Mouse (Mus musculus): ENCODE results near the gene Gstt4. TPM values are rescaled to one million over a fixed set of nuclear protein-coding genes. Genes with fewer than 3 reads are reported as not detected.

The Gstt4 gene
- total and polyA plus RNA-seq, 3 experiments = not detected

GRCm38 (mm10) chr10:75839092-75839491 lies 16.7 kb upstream of the Gstt4 start:
- Histone ChIP-seq H3K27me3 (ENCODE audit: insufficient read depth, low read length) (peaks cover 23% of the 10 kb centered on the region), H3K9me3 (replicated peaks) (no peaks in the 10 kb centered on the region), H3K36me3 (replicated peaks) (no peaks in the 10 kb centered on the region), H3K4me3 (ENCODE audit: low read depth, low read length) (no peak overlapping the region), H3K4me1 (ENCODE audit: insufficient read depth, low read depth, low read length) (peaks cover 37% of the 10 kb centered on the region)
- ATAC-seq (ENCODE audit: extremely low read depth, insufficient number of reproducible peaks, low FRiP score, poor library complexity, severe bottlenecking) = no peak
- no peak for DNase-seq (ENCODE audit: low spot score)
- TF ChIP-seq GATA1 (IDR thresholded peaks at IDR 0.05; ENCODE audit: borderline replicate concordance, low read length) (no peak), GATA2 (IDR thresholded peaks at IDR 0.05; ENCODE audit: borderline replicate concordance, low read depth, low read length) (no peak), CTCF (IDR thresholded peaks at IDR 0.05; ENCODE audit: low read depth, low read length) (no peak), TAL1 (conservative IDR thresholded peaks at IDR 0.05; ENCODE audit: low read depth, low read length) (no peak), POLR2AphosphoS5 (IDR thresholded peaks at IDR 0.05; ENCODE audit: insufficient replicate concordance, low read depth, low read length) (no peak)

- TF ChIP-seq TAL1 (conservative IDR thresholded peaks at IDR 0.05; ENCODE audit: low read depth, low read length) (no peak), POLR2AphosphoS5 (IDR thresholded peaks at IDR 0.05; ENCODE audit: insufficient replicate concordance, low read depth, low read length) (no peak), CTCF (IDR thresholded peaks at IDR 0.05; ENCODE audit: low read depth, low read length) (no peak), GATA1 (IDR thresholded peaks at IDR 0.05; ENCODE audit: borderline replicate concordance, low read length) (no peak)
- peak; percentile 64 for DNase-seq (ENCODE audit: low spot score)
- Histone ChIP-seq H3K4me1 (ENCODE audit: insufficient read depth, low read depth, low read length) (peaks cover 51% of the 10 kb centered on the region), H3K36me3 (replicated peaks) (peaks cover 4% of the 10 kb centered on the region), H3K9me3 (replicated peaks) (no peaks in the 10 kb centered on the region), H3K4me3 (ENCODE audit: low read depth, low read length) (peak within 1 kb of the TSS; percentile 68), H3K27me3 (ENCODE audit: insufficient read depth, low read length) (peaks cover 14% of the 10 kb centered on the region; the same call in 1 of the 2 replicates)
- ATAC-seq (ENCODE audit: extremely low read depth, insufficient number of reproducible peaks, low FRiP score, poor library complexity, severe bottlenecking) = peak; percentile 75
Measured at GRCm38 (mm10) chr10:75837248-75837759, 15.0 kb upstream of the Gstt4 start, which contains the start of gene Gstt2. Gstt2 (minus strand) TSS chr10:75837424.

GRCm38 (mm10) chr10:75835761-75836531 lies 13.6 kb upstream of the Gstt4 start:
- no peak for ATAC-seq (ENCODE audit: extremely low read depth, insufficient number of reproducible peaks, low FRiP score, poor library complexity, severe bottlenecking)

GRCm38 (mm10) chr10:75835307-75835706 lies 13.0 kb upstream of the Gstt4 start:
- H3K27me3 ChIP-seq (ENCODE audit: insufficient read depth, low read length) = peaks cover 9% of the 10 kb centered on the region; the same call in 1 of the 2 replicates
- no peak for TF ChIP-seq POLR2AphosphoS5 (IDR thresholded peaks at IDR 0.05; ENCODE audit: insufficient replicate concordance, low read depth, low read length)
- no peak for TF ChIP-seq CTCF (IDR thresholded peaks at IDR 0.05; ENCODE audit: low read depth, low read length)
- no peak for TF ChIP-seq TAL1 (conservative IDR thresholded peaks at IDR 0.05; ENCODE audit: low read depth, low read length)
- TF ChIP-seq GATA1 (IDR thresholded peaks at IDR 0.05; ENCODE audit: borderline replicate concordance, low read length) = no peak
- TF ChIP-seq GATA2 (IDR thresholded peaks at IDR 0.05; ENCODE audit: borderline replicate concordance, low read depth, low read length) = no peak
- peaks cover 10% of the 10 kb centered on the region for H3K36me3 ChIP-seq (replicated peaks)
- no peaks in the 10 kb centered on the region for H3K9me3 ChIP-seq (replicated peaks)
- H3K4me1 ChIP-seq (ENCODE audit: insufficient read depth, low read depth, low read length) = peaks cover 56% of the 10 kb centered on the region
- H3K4me3 ChIP-seq (ENCODE audit: low read depth, low read length) = peak overlapping the region; percentile 74
- ATAC-seq (ENCODE audit: extremely low read depth, insufficient number of reproducible peaks, low FRiP score, poor library complexity, severe bottlenecking) (peak; percentile 64), DNase-seq (ENCODE audit: low spot score) (peak; percentile 84)

More at GRCm38 (mm10) chr10:75835761-75836531, 13.6 kb upstream of the Gstt4 start:
- Histone ChIP-seq H3K4me3 (ENCODE audit: low read depth, low read length) (peak overlapping the region; percentile 74; the same call in 1 of the 2 replicates), H3K36me3 (replicated peaks) (peaks cover 10% of the 10 kb centered on the region), H3K27me3 (ENCODE audit: insufficient read depth, low read length) (peaks cover 12% of the 10 kb centered on the region; the same call in 1 of the 2 replicates), H3K9me3 (replicated peaks) (no peaks in the 10 kb centered on the region), H3K4me1 (ENCODE audit: insufficient read depth, low read depth, low read length) (peaks cover 56% of the 10 kb centered on the region)
- DNase-seq (ENCODE audit: low spot score) = no peak
- TF ChIP-seq TAL1 (conservative IDR thresholded peaks at IDR 0.05; ENCODE audit: low read depth, low read length) (no peak), GATA1 (IDR thresholded peaks at IDR 0.05; ENCODE audit: borderline replicate concordance, low read length) (no peak), CTCF (IDR thresholded peaks at IDR 0.05; ENCODE audit: low read depth, low read length) (no peak), POLR2AphosphoS5 (IDR thresholded peaks at IDR 0.05; ENCODE audit: insufficient replicate concordance, low read depth, low read length) (no peak), GATA2 (IDR thresholded peaks at IDR 0.05; ENCODE audit: borderline replicate concordance, low read depth, low read length) (no peak)

- H3K36me3 ChIP-seq (replicated peaks) = peaks cover 10% of the 10 kb centered on the region
- H3K4me3 ChIP-seq (ENCODE audit: low read depth, low read length) = peak overlapping the region; percentile 74
- peaks cover 8% of the 10 kb centered on the region; the same call in 1 of the 2 replicates for H3K27me3 ChIP-seq (ENCODE audit: insufficient read depth, low read length)
- no peak for ATAC-seq (ENCODE audit: extremely low read depth, insufficient number of reproducible peaks, low FRiP score, poor library complexity, severe bottlenecking)
- H3K4me1 ChIP-seq (ENCODE audit: insufficient read depth, low read depth, low read length) = peaks cover 56% of the 10 kb centered on the region
- DNase-seq (ENCODE audit: low spot score) = no peak
- no peak for TF ChIP-seq GATA2 (IDR thresholded peaks at IDR 0.05; ENCODE audit: borderline replicate concordance, low read depth, low read length)
- TF ChIP-seq GATA1 (IDR thresholded peaks at IDR 0.05; ENCODE audit: borderline replicate concordance, low read length) = no peak
- no peak for TF ChIP-seq POLR2AphosphoS5 (IDR thresholded peaks at IDR 0.05; ENCODE audit: insufficient replicate concordance, low read depth, low read length)
- no peak for TF ChIP-seq CTCF (IDR thresholded peaks at IDR 0.05; ENCODE audit: low read depth, low read length)
- TF ChIP-seq TAL1 (conservative IDR thresholded peaks at IDR 0.05; ENCODE audit: low read depth, low read length) = no peak
- H3K9me3 ChIP-seq (replicated peaks) = no peaks in the 10 kb centered on the region
Measured at GRCm38 (mm10) chr10:75834721-75835120, 12.4 kb upstream of the Gstt4 start.

GRCm38 (mm10) chr10:75834250-75834649 lies 11.9 kb upstream of the Gstt4 start:
- ATAC-seq (ENCODE audit: extremely low read depth, insufficient number of reproducible peaks, low FRiP score, poor library complexity, severe bottlenecking) = no peak
- H3K4me3 ChIP-seq (ENCODE audit: low read depth, low read length) = peak overlapping the region; percentile 74
- TF ChIP-seq GATA2 (IDR thresholded peaks at IDR 0.05; ENCODE audit: borderline replicate concordance, low read depth, low read length) = no peak
- no peak for TF ChIP-seq TAL1 (conservative IDR thresholded peaks at IDR 0.05; ENCODE audit: low read depth, low read length)
- no peak for TF ChIP-seq CTCF (IDR thresholded peaks at IDR 0.05; ENCODE audit: low read depth, low read length)
- no peak for TF ChIP-seq GATA1 (IDR thresholded peaks at IDR 0.05; ENCODE audit: borderline replicate concordance, low read length)
- TF ChIP-seq POLR2AphosphoS5 (IDR thresholded peaks at IDR 0.05; ENCODE audit: insufficient replicate concordance, low read depth, low read length) = no peak; the same call in 1 of the 2 replicates
- peaks cover 10% of the 10 kb centered on the region for H3K36me3 ChIP-seq (replicated peaks)
- H3K9me3 ChIP-seq (replicated peaks) = no peaks in the 10 kb centered on the region
- peaks cover 5% of the 10 kb centered on the region; the same call in 1 of the 2 replicates for H3K27me3 ChIP-seq (ENCODE audit: insufficient read depth, low read length)
- DNase-seq (ENCODE audit: low spot score) = peak; percentile 51
- H3K4me1 ChIP-seq (ENCODE audit: insufficient read depth, low read depth, low read length) = peaks cover 56% of the 10 kb centered on the region
